Mouse (Mus musculus): ENCODE data around the gene Galnt6. TPM values are rescaled to one million over a fixed set of nuclear protein-coding genes. Genes with fewer than 3 reads are reported as not detected.

Galnt6 gene
- polyA plus RNA-seq, 1 experiment from 2014 or later = 0.07 TPM

DNA sequence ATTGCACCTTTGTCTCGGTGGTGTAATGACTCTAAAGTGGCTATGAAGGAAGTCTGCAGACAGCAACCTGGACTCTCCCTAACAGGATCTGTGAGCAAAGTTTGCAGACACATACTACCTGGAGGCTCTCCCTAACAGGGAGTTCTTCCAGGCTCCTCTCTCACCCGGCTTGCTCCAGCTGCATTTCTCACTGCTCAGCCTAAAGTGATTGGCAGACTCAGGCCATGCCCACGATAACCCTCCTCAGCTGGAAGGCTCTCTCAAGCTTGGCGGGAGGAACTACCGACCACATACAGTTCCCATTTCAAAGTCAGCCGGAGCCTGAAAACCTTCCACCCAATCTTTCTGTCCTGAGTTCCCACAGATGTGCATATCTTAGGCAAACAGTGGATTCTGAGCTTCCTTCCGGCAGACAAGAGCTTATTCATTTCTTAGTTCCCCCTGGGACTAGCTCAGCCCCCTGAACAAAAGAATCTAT is 62.9 kb downstream of the Galnt6 start:
- 6% methylated on average over 7 of the region's 7 CpGs for WGBS
- no peaks in the 10 kb centered on the region for H3K4me1 ChIP-seq (ENCODE audit: control insufficient read depth, insufficient read depth, low read length)
- H3K27ac ChIP-seq (replicated peaks; ENCODE audit: low read depth, low read length) = no peak overlapping the region
- no peak overlapping the region for H3K9ac ChIP-seq (ENCODE audit: low read length)
- H3K4me2 ChIP-seq (ENCODE audit: low read depth, severe bottlenecking) = no peak overlapping the region
- no peaks in the 10 kb centered on the region for H3K27me3 ChIP-seq (ENCODE audit: control insufficient read depth, insufficient read depth, low read length)
- no peaks in the 10 kb centered on the region for H3K36me3 ChIP-seq (ENCODE audit: control insufficient read depth, insufficient read depth, low read length)
- H3K4me3 ChIP-seq (ENCODE audit: low read depth, low read length) = no peak overlapping the region
- H3K9me3 ChIP-seq (ENCODE audit: control insufficient read depth, low read length) = no peaks in the 10 kb centered on the region
- DNase-seq (ENCODE audit: low spot score) (no peak), ATAC-seq (ENCODE audit: insufficient number of reproducible peaks, low FRiP score, low TSS enrichment, low read depth) (no peak)

DNA sequence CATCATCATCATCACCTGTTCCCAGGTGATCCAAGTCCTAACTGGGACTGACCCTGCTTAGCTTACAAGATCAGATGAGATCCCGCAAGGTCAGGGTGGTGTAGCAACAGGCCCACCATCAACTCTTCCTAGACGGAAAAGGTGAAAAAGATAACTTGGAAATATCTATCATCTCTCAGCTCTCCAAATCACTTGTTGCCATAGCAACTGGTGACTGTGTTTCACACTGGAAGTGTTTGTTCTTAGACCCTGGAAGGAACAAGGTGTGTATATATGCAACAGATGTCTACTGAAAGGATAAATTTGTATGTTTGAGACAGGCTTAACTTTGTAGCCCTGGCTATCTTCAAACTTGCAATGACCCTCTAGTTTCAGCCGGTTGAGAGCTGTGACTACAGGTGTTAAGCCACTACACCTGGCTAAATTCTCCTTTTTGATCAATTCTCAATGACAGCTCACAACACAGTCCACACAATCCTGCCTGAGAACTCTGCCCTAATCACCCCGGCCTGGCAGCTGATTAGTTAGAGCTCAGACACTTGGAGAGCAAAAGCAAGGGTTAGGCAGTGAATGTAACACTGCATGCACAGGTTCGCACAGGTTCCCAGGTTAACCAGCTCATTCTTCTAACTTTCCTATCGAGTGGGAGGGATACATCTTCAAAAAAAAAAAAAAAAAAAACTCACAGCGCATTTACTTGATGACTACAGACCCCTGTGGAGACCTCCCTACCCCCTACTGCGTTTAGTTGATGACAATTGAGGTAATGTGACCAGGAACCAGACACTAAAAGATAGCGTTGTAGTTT is 63.6 kb downstream of the Galnt6 start:
- H3K27me3 ChIP-seq (ENCODE audit: control insufficient read depth, insufficient read depth, low read length) = no peaks in the 10 kb centered on the region
- no peaks in the 10 kb centered on the region for H3K9me3 ChIP-seq (ENCODE audit: control insufficient read depth, low read length)
- H3K9ac ChIP-seq (ENCODE audit: low read length) = no peak overlapping the region
- H3K27ac ChIP-seq (replicated peaks; ENCODE audit: low read depth, low read length) = no peak overlapping the region
- H3K4me1 ChIP-seq (ENCODE audit: control insufficient read depth, insufficient read depth, low read length) = no peaks in the 10 kb centered on the region
- no peak for DNase-seq (ENCODE audit: low spot score)
- ATAC-seq (ENCODE audit: insufficient number of reproducible peaks, low FRiP score, low TSS enrichment, low read depth) = no peak
- no peak overlapping the region for H3K4me3 ChIP-seq (ENCODE audit: low read depth, low read length)
- H3K36me3 ChIP-seq (ENCODE audit: control insufficient read depth, insufficient read depth, low read length) = no peaks in the 10 kb centered on the region
- no peak overlapping the region for H3K4me2 ChIP-seq (ENCODE audit: low read depth, severe bottlenecking)
- WGBS = 29% methylated on average over 9 of the region's 9 CpGs

DNA sequence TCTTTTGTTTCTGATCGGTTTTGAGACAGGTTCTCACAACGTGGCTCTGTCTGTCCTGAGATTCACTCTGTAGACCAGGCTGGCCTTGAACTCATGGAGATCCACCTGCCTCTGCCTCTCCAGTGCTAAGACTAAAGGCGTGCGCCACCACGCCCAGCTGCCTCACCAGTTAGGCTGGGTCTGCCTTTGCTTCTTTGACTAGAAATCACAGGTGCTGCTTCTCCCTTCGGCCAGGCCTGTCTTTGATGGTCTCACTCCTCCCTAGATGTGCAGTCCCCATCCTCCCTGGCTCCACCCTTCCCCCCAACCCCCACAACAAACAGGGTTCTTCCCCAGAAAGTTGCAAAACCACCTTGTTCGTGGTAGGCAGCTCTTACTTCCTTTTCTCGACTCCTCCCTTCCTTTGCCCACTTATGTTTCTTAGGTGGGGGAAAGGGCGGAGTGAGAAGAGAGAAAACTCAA is 64.3 kb downstream of the Galnt6 start:
- 80% methylated on average over 9 of the region's 9 CpGs for WGBS
- no peak for ATAC-seq (ENCODE audit: insufficient number of reproducible peaks, low FRiP score, low TSS enrichment, low read depth)

DNA sequence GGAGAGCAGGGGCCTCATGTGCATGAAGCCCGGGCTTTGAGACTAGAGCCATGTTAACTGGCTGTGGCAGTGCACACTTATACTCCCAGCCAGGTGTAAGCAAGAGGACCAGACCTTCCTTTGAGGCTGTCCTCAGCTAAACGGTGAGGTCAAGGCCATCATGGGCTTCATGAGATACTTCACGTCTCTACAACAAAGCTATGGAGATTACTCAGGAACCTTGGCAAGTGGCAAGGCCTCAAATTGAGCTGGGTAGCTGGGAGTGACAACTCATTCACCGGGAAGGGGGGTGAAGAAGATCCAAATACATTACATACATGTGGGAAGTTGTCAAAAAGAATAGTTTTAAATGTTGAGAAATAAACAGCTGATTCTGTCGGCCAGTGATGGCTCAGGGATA is 68.4 kb downstream of the Galnt6 start:
- ATAC-seq (ENCODE audit: insufficient number of reproducible peaks, low FRiP score, low TSS enrichment, low read depth) = no peak
- H3K4me2 ChIP-seq (ENCODE audit: low read depth, severe bottlenecking) = no peak overlapping the region
- DNase-seq (ENCODE audit: low spot score) = no peak
- H3K36me3 ChIP-seq (ENCODE audit: control insufficient read depth, insufficient read depth, low read length) = no peaks in the 10 kb centered on the region
- no peaks in the 10 kb centered on the region for H3K27me3 ChIP-seq (ENCODE audit: control insufficient read depth, insufficient read depth, low read length)
- H3K9ac ChIP-seq (ENCODE audit: low read length) = no peak overlapping the region
- WGBS = 91% methylated on average over 5 of the region's 5 CpGs
- H3K4me3 ChIP-seq (ENCODE audit: low read depth, low read length) = no peak overlapping the region
- H3K9me3 ChIP-seq (ENCODE audit: control insufficient read depth, low read length) = no peaks in the 10 kb centered on the region
- H3K4me1 ChIP-seq (ENCODE audit: control insufficient read depth, insufficient read depth, low read length) = no peaks in the 10 kb centered on the region
- H3K27ac ChIP-seq (replicated peaks; ENCODE audit: low read depth, low read length) = no peak overlapping the region

More for the DNA sequence above, 64.3 kb downstream of the Galnt6 start:
- H3K27me3 ChIP-seq (ENCODE audit: control insufficient read depth, insufficient read depth, low read length) = no peaks in the 10 kb centered on the region
- no peak overlapping the region for H3K27ac ChIP-seq (replicated peaks; ENCODE audit: low read depth, low read length)
- no peak overlapping the region for H3K4me2 ChIP-seq (ENCODE audit: low read depth, severe bottlenecking)
- no peak overlapping the region for H3K9ac ChIP-seq (ENCODE audit: low read length)
- no peaks in the 10 kb centered on the region for H3K9me3 ChIP-seq (ENCODE audit: control insufficient read depth, low read length)
- no peak for DNase-seq (ENCODE audit: low spot score)
- no peaks in the 10 kb centered on the region for H3K36me3 ChIP-seq (ENCODE audit: control insufficient read depth, insufficient read depth, low read length)
- no peaks in the 10 kb centered on the region for H3K4me1 ChIP-seq (ENCODE audit: control insufficient read depth, insufficient read depth, low read length)
- H3K4me3 ChIP-seq (ENCODE audit: low read depth, low read length) = no peak overlapping the region

DNA sequence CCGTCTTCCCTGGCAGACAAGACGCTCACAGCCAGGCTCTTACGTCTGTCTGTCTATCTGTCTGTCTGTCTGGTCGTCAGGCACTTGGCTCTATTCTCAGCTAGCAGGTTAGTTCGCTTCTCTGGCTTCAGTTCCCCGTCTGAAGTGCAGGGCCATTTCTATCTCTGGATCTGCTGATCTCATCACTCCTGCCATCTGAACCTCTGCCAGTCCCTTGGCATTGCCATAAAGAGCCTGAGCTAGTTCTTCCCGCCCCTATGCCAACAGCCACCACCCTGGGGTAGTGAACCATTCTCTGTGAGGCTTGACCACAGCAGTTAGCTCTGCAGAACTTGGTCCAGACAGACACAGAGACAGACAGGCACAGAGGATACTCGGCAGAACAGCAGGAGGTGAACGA is 68.9 kb downstream of the Galnt6 start:
- WGBS = 88% methylated on average over 9 of the region's 9 CpGs
- Histone ChIP-seq H3K4me2 (ENCODE audit: low read depth, severe bottlenecking) (no peak overlapping the region), H3K4me3 (ENCODE audit: low read depth, low read length) (no peak overlapping the region), H3K27ac (replicated peaks; ENCODE audit: low read depth, low read length) (no peak overlapping the region), H3K27me3 (ENCODE audit: control insufficient read depth, insufficient read depth, low read length) (no peaks in the 10 kb centered on the region), H3K9me3 (ENCODE audit: control insufficient read depth, low read length) (no peaks in the 10 kb centered on the region), H3K9ac (ENCODE audit: low read length) (no peak overlapping the region), H3K36me3 (ENCODE audit: control insufficient read depth, insufficient read depth, low read length) (no peaks in the 10 kb centered on the region), H3K4me1 (ENCODE audit: control insufficient read depth, insufficient read depth, low read length) (no peaks in the 10 kb centered on the region)
- DNase-seq (ENCODE audit: low spot score) = no peak
- ATAC-seq (ENCODE audit: insufficient number of reproducible peaks, low FRiP score, low TSS enrichment, low read depth) = no peak

DNA sequence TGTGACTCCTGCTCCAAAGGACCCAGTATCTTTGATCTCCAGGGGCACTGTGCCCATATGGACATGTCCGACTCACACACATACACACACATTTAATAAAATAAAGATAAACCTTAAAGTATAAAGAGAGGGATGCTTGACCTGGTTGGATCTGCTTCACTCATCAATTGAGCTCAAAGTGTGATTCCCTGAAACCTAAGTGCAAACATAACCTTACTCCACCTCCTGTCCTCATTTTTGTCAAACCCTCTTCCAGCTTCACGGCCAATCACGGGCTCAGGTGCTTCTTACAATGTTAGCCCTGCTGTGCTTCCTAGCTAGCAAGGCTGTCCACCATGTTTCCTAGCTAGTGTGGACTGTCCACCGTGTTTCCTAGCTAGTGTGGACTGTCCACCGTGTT is 74.0 kb downstream of the Galnt6 start:
- WGBS = 84% methylated on average over 5 of the region's 5 CpGs
- no peaks in the 10 kb centered on the region for H3K27me3 ChIP-seq (ENCODE audit: control insufficient read depth, insufficient read depth, low read length)
- H3K4me2 ChIP-seq (ENCODE audit: low read depth, severe bottlenecking) = no peak overlapping the region
- ATAC-seq (ENCODE audit: insufficient number of reproducible peaks, low FRiP score, low TSS enrichment, low read depth) (no peak), DNase-seq (ENCODE audit: low spot score) (no peak)
- no peaks in the 10 kb centered on the region for H3K4me1 ChIP-seq (ENCODE audit: control insufficient read depth, insufficient read depth, low read length)
- H3K9ac ChIP-seq (ENCODE audit: low read length) = no peak overlapping the region
- no peak overlapping the region for H3K27ac ChIP-seq (replicated peaks; ENCODE audit: low read depth, low read length)
- no peaks in the 10 kb centered on the region for H3K36me3 ChIP-seq (ENCODE audit: control insufficient read depth, insufficient read depth, low read length)
- no peak overlapping the region for H3K4me3 ChIP-seq (ENCODE audit: low read depth, low read length)
- no peaks in the 10 kb centered on the region for H3K9me3 ChIP-seq (ENCODE audit: control insufficient read depth, low read length)

DNA sequence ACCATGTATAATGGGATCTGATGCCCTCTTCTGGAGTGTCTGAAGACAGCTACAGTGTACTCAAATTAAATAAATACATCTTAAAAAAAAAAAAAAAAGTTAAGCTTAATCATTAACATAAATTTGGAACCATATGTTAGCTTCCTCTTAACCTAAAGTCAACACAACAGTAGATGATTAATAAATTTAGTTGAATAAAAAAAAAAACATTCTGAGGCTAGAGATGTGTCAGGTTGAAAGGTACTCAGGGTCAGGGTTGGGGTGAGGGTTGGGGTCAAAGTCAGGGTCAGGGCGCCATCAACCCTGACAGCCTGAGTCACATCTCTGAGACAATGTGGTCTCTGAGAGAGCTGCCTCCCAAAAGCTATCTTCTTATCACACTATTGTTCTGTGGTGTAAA is 74.9 kb downstream of the Galnt6 start:
- Histone ChIP-seq H3K4me3 (ENCODE audit: low read depth, low read length) (no peak overlapping the region), H3K4me1 (ENCODE audit: control insufficient read depth, insufficient read depth, low read length) (no peaks in the 10 kb centered on the region), H3K36me3 (ENCODE audit: control insufficient read depth, insufficient read depth, low read length) (no peaks in the 10 kb centered on the region), H3K27ac (replicated peaks; ENCODE audit: low read depth, low read length) (no peak overlapping the region), H3K4me2 (ENCODE audit: low read depth, severe bottlenecking) (no peak overlapping the region), H3K27me3 (ENCODE audit: control insufficient read depth, insufficient read depth, low read length) (no peaks in the 10 kb centered on the region), H3K9me3 (ENCODE audit: control insufficient read depth, low read length) (no peaks in the 10 kb centered on the region), H3K9ac (ENCODE audit: low read length) (no peak overlapping the region)
- DNase-seq (ENCODE audit: low spot score) = no peak
- 85% methylated on average over 1 of the region's 1 CpGs for WGBS
- no peak for ATAC-seq (ENCODE audit: insufficient number of reproducible peaks, low FRiP score, low TSS enrichment, low read depth)

DNA sequence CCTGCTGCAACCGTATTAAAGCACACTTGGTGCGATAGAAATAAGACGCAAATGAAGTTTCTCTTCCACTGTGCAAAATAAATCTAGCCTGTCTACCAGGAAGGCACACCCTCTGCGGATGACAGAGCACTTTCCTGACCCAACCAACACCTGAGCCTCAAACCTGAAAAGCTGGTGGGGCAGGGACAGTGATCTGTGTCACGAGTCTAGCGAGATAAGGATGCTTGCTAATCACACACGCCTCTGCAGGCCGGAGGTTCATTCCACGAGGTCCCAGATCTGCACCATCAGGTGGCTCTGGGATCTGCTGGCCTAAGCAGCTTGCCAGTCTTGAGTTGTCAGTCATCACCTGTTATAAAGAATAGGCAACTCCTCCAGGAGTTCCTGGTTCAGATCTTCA is 77.6 kb downstream of the Galnt6 start:
- WGBS = 81% methylated on average over 9 of the region's 9 CpGs
- DNase-seq (ENCODE audit: low spot score) = no peak
- Histone ChIP-seq H3K27ac (replicated peaks; ENCODE audit: low read depth, low read length) (no peak overlapping the region), H3K9me3 (ENCODE audit: control insufficient read depth, low read length) (no peaks in the 10 kb centered on the region), H3K4me1 (ENCODE audit: control insufficient read depth, insufficient read depth, low read length) (no peaks in the 10 kb centered on the region), H3K27me3 (ENCODE audit: control insufficient read depth, insufficient read depth, low read length) (no peaks in the 10 kb centered on the region), H3K36me3 (ENCODE audit: control insufficient read depth, insufficient read depth, low read length) (no peaks in the 10 kb centered on the region), H3K9ac (ENCODE audit: low read length) (no peak overlapping the region), H3K4me2 (ENCODE audit: low read depth, severe bottlenecking) (no peak overlapping the region), H3K4me3 (ENCODE audit: low read depth, low read length) (no peak overlapping the region)
- no peak for ATAC-seq (ENCODE audit: insufficient number of reproducible peaks, low FRiP score, low TSS enrichment, low read depth)

DNA sequence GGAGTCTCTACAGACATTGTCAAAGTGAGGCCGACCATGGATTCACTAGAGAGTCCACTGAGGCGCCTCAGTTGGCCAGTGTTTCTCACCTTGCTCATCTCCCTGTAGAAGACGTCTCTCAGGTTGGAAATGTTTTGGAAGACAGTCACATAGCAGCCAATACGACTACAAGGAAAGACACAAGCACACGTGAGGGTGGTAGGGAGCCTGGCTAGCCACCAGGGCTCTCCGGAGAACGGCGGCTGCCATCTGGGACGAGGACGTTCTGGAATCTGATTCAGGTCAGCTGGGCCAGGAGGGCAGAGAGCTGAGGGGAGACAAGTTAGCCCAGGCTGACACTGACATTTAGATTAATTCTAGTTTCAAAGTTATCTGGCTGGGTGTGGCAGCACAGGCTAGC is 79.1 kb downstream of the Galnt6 start:
- H3K27me3 ChIP-seq (ENCODE audit: control insufficient read depth, insufficient read depth, low read length) = no peaks in the 10 kb centered on the region
- ATAC-seq (ENCODE audit: insufficient number of reproducible peaks, low FRiP score, low TSS enrichment, low read depth) (no peak), DNase-seq (ENCODE audit: low spot score) (no peak)
- H3K36me3 ChIP-seq (ENCODE audit: control insufficient read depth, insufficient read depth, low read length) = no peaks in the 10 kb centered on the region
- no peak overlapping the region for H3K4me2 ChIP-seq (ENCODE audit: low read depth, severe bottlenecking)
- no peak overlapping the region for H3K27ac ChIP-seq (replicated peaks; ENCODE audit: low read depth, low read length)
- no peak overlapping the region for H3K4me3 ChIP-seq (ENCODE audit: low read depth, low read length)
- H3K4me1 ChIP-seq (ENCODE audit: control insufficient read depth, insufficient read depth, low read length) = no peaks in the 10 kb centered on the region
- H3K9me3 ChIP-seq (ENCODE audit: control insufficient read depth, low read length) = no peaks in the 10 kb centered on the region
- H3K9ac ChIP-seq (ENCODE audit: low read length) = no peak overlapping the region
- WGBS = 85% methylated on average over 10 of the region's 10 CpGs
